Mouse (Mus musculus): ENCODE measurements around the gene Kdm4a. TPM values are rescaled to one million over a fixed set of nuclear protein-coding genes. Genes with fewer than 3 reads are reported as not detected.

The Kdm4a gene
- total RNA-seq, 2 experiments from 2014 or later: 14.7 to 20.9 TPM

DNA sequence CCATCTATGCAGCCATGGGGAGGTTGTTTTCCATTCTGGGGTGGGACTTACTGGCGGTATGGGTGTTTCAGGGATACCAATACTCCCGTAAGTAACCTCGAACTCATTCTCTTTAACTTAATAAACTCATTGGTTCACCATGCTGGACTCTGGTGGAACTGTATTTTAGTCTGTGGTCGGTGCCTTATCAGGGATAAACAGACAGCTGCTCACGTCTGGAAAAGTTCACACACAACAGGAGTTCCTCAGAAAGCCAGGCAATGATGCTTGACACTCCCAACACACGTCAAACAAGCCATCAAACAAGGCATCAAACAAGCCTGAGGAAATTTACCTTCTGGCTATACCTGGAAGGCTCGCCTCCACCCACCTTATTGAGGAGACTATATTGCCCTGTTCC, 64.7 kb downstream of the Kdm4a start:
- DNase-seq: no peak

DNA sequence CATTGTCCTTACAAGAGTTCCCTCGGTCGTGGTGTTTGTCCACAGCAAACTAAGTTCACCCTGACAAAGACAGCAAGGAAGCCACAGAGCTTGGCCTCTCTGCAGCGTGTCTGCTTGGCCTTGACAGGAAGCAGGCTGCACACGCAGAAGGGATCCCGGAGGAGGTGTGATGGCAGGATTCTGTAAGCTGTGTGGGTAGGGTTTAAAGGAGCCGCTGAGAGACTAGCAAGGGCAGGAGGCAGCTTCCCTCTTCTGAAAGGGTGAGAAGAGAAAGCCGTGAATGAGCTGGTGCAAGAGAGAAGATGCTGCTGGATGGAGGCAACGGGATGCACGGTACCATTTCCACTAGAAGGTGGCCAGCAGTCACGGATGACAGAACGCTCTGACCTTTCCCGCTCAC, 67.2 kb downstream of the Kdm4a start:
- no peak for DNase-seq

DNA sequence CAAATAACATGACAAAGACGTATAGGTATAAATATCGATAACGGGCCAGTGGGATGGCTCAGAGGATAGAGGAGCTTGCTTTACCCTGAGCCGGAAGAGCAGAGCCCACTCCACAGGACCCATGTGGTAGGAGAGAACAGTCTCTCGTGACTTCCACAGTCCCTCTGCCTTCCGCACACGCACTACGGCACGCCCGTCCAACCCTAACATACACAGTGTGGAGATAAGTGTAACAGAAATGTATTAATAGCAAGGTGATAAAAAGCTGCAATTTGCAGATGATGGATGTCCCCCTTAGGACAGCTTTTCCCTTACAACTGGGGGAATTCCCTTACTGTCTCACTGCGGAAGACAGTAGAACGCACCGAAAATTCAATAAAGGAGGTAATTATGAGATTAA, 70.2 kb downstream of the Kdm4a start:
- DNase-seq: no peak

DNA sequence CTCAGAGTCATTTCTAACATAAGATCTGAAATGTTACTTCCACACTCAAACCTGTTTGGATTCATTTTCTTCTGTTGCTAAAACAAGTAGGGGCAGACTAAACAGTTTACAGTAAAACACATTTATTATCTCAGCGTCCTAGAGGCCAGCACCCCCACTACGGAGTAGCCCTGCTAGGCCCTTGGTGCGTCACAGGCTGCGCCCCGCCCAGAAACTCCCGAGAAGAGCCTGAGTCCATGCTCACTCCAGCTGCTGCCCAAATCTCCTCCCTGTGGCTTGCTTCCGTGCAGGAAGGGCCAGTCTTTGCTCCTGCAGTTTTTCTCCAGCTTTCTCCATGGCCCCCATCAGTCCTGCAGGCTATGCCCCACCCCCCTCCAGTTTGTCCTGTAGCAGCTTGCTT, 71.1 kb downstream of the Kdm4a start:
- DNase-seq: no peak

DNA sequence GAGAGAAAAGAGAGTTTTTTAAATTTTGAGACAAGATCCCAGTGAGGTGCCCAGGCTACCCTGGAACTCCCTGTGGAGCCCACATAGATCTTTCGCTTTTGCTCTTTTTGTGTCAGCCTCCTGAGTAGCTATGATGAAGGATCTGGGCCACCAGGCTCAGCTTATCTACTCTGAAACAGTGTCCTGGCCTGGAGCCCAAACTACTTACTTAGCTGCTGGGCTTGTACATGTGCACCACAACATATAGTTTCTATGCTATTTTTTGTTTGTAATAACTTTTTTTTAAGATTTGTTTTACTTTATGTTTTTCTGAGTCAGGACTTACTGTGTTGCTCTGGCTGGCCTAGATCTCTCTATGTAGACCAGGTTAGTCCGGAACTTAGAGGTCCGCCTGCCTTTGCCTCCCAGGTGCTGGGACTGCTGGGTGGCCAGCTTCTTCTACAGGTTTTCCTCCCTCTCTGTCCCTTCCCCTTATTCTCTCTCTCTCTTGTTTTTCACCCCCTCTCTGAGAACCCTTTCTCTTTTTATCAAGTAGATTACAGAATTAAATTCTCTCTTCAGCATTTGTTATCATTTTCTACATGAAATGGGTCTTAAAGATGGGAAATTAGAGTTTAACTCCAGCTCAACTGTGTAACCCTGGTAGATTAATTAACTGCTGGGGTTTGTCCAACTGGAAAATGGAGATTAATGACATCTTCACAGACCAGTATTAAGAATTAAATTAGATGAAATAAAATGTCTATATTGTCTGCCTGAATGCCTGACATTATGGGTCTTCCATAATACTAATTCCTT, 74.4 kb downstream of the Kdm4a start:
- DNase-seq: no peak

DNA sequence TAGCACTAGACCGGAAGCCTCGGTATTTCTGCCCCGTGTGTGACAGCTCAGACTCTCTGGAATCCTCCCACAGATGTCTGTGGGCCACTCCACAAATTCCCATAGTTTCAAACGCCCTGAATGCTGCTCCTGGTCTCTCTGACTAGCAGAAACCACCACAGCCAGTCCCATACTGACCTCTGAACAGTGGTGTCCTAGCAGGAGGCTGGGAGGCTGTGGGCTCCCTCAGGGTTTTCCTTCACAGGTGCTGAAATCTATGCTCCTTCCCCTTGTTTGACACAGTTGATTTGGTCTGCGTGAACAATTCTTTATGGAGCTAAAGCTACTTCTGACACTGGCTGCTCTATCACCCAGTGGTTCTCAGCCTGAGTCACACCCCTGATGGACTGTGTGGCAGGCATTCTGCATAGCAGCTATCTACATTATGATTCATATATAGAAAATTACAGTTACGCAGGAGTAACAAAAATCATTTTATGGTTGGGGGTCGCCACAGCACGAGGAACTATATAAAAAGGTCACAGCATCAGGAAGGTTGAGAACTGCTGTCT, 76.5 kb downstream of the Kdm4a start:
- no peak for DNase-seq

DNA sequence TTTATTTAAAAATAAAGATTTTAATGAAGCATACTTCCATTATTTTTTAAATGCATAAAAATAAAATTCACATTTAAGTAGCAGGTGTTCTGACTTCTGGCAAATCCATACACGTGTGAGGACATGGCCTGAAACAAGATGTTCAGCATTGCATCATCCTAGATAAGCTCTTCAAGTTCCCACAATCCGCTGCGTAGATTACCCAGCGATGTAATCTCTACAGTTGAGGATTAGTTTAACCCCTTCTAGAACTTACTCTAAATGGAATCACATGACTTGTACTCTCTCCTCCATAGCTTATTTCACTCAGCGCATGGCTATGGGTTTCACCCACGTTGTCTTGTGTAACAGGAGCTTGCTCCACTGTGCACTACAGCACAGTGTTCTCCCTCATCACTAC, 78.3 kb downstream of the Kdm4a start:
- DNase-seq: no peak

DNA sequence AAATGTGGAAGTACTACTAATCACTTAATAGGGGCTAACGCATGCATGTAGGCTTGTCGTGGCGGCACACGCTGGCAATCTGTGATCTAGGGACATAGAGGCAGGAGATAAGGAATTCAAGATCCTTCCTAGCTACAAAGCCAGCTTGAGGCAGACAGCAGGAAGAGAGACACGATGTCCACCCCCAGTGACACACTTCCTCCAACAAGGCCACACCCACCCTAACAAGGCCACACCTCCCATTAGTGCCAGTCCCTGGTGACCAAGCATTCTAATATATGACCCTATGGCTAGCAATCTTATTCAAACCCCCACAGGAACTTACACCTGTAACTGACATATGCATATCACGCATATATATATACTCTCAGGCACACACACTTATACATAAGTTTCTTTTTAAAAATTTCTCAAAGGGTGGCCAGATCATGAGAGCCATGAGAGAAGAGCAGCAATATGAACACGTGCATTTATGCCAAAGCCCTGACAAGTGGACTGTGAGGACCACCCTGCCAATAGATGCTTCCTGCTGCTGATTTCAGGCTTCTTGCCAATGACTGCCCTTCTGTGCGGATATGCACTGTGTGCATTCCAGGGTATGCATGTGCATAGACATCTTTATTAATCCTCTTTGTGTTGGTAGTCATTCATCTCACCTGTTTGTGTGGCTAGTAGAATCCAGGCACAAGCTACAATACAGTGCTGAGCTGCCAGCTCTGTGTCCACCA, 80.0 kb downstream of the Kdm4a start:
- DNase-seq: no peak

DNA sequence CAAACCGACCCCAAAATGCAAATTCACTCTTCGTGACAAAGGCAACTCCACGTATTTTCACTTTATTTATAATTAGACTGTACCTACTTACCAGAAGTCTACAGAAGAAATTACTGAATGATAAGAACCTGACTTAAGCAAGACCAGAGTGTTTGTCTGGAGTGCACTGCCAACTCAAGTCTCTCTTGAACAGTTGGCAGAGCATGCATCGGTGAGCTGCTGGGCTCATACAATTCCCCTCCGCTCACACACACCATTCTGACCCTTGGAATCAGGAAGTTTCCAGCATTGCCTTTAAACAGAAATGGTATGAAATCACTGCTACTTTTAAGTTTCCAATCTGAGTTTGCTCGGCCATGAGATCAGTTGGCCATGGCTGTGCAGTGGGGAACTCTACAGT, 81.3 kb downstream of the Kdm4a start:
- no peak for DNase-seq

DNA sequence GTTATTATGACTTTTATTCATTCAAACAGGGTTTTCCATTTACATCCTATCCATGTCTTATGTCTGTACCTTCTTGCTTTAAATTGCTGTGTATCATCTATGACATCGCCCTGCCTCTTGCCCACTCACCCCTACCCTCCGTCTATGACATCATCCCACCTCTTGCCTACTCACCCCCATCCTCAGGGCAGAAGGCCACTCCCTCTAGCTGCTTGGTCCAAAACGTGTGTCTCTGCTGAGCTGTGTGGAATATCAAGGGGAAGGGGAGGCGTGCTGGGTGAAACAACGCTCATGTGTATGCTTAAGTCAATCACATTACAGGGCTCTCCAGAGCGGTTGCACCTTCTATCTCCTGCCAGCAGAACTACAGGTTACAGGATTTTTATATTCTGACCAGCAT, 83.8 kb downstream of the Kdm4a start:
- no peak for DNase-seq

DNA sequence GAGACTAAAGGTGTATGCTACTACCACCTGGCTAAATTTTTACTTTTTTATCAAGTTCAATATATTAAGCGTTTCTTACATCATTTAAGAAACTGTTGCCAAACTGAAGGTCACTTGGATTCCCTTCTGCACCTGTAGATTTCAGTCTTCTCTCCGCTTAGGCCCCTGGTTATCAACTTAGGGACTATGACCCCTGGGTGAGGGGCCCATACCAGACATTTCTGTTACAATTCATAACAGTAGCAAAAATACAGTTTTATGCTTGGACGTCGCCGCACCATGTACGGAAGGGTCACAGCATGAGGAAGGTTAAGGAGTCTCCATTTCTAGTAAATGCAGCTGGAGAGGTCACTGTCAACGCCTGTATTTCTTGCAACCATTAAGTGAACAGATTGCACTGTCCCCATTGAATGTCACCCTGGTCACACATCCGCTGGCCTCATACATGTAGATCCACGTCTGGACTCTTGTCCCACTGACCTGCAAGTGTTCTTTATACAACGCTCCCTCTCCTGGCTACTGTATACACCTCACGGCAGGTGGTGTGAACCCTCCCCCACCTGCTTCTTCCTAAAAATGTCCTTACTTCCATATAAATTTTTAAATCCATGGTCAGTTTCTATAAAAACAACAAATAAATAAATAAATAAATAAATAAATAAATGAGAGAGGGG, 86.9 kb downstream of the Kdm4a start:
- no peak for DNase-seq

DNA sequence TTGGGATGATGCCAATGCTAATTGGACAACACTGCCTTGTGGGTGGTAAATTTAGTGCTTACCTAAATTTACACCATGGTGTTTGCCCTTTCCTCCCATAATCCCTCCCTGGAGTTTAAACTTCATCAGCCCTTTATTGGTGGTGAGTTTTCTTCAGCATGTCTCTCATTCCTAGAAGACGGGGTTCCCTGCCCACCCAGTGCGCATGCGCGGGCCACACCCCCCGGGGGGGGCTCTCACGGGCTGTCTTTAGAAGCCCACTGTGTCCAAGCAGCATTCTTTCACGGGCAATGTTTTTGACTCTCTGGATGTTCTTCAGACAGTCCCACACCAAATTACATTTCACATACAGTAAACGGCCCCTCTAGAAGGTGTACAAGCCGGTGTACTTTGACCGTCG, 89.4 kb downstream of the Kdm4a start:
- no peak for DNase-seq

DNA sequence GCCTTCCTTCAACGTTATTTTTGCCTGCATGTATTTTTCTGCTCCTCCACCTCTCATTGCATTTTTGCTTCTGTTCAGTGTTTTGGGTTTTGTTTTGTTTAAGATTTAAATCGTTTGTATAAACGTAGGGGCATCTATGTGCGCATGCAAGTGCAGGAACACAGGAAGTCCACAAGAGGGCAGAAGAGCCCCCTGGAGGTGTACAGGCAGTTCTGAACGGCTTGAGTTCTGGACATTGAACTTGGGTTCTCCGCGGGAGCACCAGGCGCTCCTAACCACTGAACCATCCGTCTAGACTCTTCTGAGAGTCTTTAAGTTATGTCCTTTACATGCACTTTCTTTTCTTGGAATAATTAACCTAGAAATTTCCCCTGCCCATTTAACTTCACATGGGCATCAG, 89.9 kb downstream of the Kdm4a start:
- DNase-seq: no peak

DNA sequence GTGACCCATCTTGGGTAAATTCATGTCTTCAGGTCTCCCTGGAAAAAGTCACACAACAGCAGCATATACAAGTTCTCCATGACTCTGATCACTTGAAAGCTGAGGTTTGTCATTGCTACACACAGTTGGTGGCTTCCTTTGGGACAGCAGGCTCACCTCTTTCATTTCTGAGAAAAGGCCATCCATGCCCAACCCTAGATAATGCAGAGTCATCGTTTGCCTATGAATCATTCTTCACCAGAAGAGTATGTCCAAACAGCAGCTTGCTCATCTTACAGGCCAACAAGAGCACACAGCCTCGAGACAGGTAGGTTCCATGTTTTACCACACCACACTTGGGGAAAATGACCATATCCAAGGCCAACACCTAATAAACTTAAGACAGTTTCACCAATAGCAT, 91.1 kb downstream of the Kdm4a start:
- no peak for DNase-seq

Small RNA genes within 50 kb of the gene (microRNA-seq; reads per million reads assigned to microRNA genes)
- 0 reads per million in 2 experiments for gene Mir7226 (ENCODE audit: borderline replicate concordance in 2 of 2)

Other genes starting within 250 kb of the Kdm4a start
- 10 to 100 TPM; 65.8 to 74.1 TPM for gene St3gal3, start 45.1 kb downstream of the Kdm4a start, total RNA-seq (2021)
- 1 to 10 TPM; 3.7 to 4.8 TPM for gene Ptprf, start 111.4 kb upstream of the Kdm4a start, total RNA-seq (2021)
- 1 to 10 TPM; 5.0 to 6.6 TPM for gene Szt2, start 229.2 kb upstream of the Kdm4a start, total RNA-seq (2021)
- gene Med8, start 229.3 kb upstream of the Kdm4a start, total RNA-seq (2021): 10 to 100 TPM; 38.4 to 39.7 TPM
- gene Elovl1, start 248.1 kb upstream of the Kdm4a start, total RNA-seq (2021): 10 to 100 TPM in 1 of 2 experiments, 1 to 10 TPM in 1; 8.0 to 10.3 TPM

All from gastrocnemius, postnatal 25 days (tissue).